Mouse (Mus musculus) forebrain, embryonic 11.5 days (tissue): ENCODE measurements at regions not wholly inside any gene's neighbourhood (a gene's known extent, or its start where the extent isn't known, plus 50 kb on each side); places are given as distances from the start of the nearest gene placed in this dataset.
"Not testable (repeated sequence)": the region's sequence is repeated elsewhere in the genome, so short reads cannot be mapped to it uniquely, and the experiment has no call there.

ENCODE experiments used
- ATAC-seq: fragments of 200-750 bp; cut with Nextera tagmentation; replicated peaks from 2 replicates; pipeline ENCODE4 v1.8.0; 2017; ENCODE audit warnings: moderate TSS enrichment; ENCODE audit not compliant: low FRiP score
- DNase-seq: peaks from one replicate; pipeline ENCODE4 v3.0.0-alpha.2; 2017; ENCODE audit warnings: low spot score
- H3K27ac ChIP-seq: fragments of 300-500 bp; sonication (generic); 2 replicates; pipeline ENCODE4 v1.5.1; 2014; ENCODE audit warnings: low read depth, low read length
- H3K27me3 ChIP-seq: fragments of 300-500 bp; sonication (generic); 2 replicates; pipeline ENCODE4 v1.6.1; 2014; ENCODE audit warnings: mild to moderate bottlenecking, low read length, mixed read lengths; ENCODE audit not compliant: control insufficient read depth, insufficient read depth
- H3K36me3 ChIP-seq: fragments of 300-500 bp; sonication (generic); 2 replicates; pipeline ENCODE4 v1.6.1; 2014; ENCODE audit warnings: mild to moderate bottlenecking, low read length, moderate library complexity, mixed read lengths; ENCODE audit not compliant: control insufficient read depth, insufficient read depth
- H3K4me1 ChIP-seq: fragments of 300-500 bp; sonication (generic); replicated peaks from 2 replicates; pipeline ENCODE4 v1.6.1; 2014; ENCODE audit warnings: low read length, mixed read lengths; ENCODE audit not compliant: control insufficient read depth, insufficient read depth
- H3K4me2 ChIP-seq: fragments of 300-500 bp; sonication (generic); 2 replicates; pipeline ENCODE4 v1.6.1; 2014; ENCODE audit warnings: low read depth, mild to moderate bottlenecking, low read length, moderate library complexity, mixed read lengths; ENCODE audit not compliant: severe bottlenecking
- H3K4me3 ChIP-seq: fragments of 300-500 bp; sonication (generic); 2 replicates; pipeline ENCODE4 v1.5.1; 2014; ENCODE audit warnings: low read depth, low read length
- H3K9ac ChIP-seq: fragments of 300-500 bp; sonication (generic); 2 replicates; pipeline ENCODE4 v1.6.1; 2014; ENCODE audit warnings: low read length
- H3K9me3 ChIP-seq: fragments of 300-500 bp; sonication (generic); 2 replicates; pipeline ENCODE4 v1.6.1; 2016; ENCODE audit warnings: low read length, mixed read lengths; ENCODE audit not compliant: control insufficient read depth
- WGBS: fragments of 180-500 bp; shearing (Covaris S2); extraction: QIAGEN DNeasy Blood & Tissue Kit; methylation state at CpG from one replicate; pipeline ENCODE4 v1.1.7; 2014; 5-methylcytosine and 5-hydroxymethylcytosine counted together

GRCm38 (mm10) chr17:16453098-16453497 lies 610.8 kb upstream of the Zfp960 start:
- 60% methylated on average over 3 of the region's 3 CpGs for WGBS
- Histone ChIP-seq H3K4me1 (no peaks in the 10 kb centered on the region), H3K4me2 (no peak overlapping the region), H3K27ac (no peak overlapping the region), H3K9me3 (no peaks in the 10 kb centered on the region), H3K27me3 (no peaks in the 10 kb centered on the region), H3K4me3 (no peak overlapping the region), H3K9ac (no peak overlapping the region), H3K36me3 (no peaks in the 10 kb centered on the region)
- DNase-seq (no peak), ATAC-seq (no peak)

- H3K4me3 ChIP-seq = no peak overlapping the region
- WGBS = 44% methylated on average over 3 of the region's 3 CpGs
- DNase-seq (peak; percentile 49), ATAC-seq (peak; percentile 80)
- no peak overlapping the region for H3K27ac ChIP-seq
- no peak overlapping the region for H3K4me2 ChIP-seq
- no peaks in the 10 kb centered on the region for H3K36me3 ChIP-seq
- no peaks in the 10 kb centered on the region for H3K27me3 ChIP-seq
- H3K9me3 ChIP-seq = no peaks in the 10 kb centered on the region
- no peak overlapping the region for H3K9ac ChIP-seq
- H3K4me1 ChIP-seq = no peaks in the 10 kb centered on the region
Observed at GRCm38 (mm10) chr17:16444562-16444961, 613.7 kb upstream of the Rgmb start.

GRCm38 (mm10) chr17:16395193-16395612 lies 564.4 kb upstream of the Rgmb start:
- no peak for DNase-seq

GRCm38 (mm10) chr17:16374855-16375221 lies 544.0 kb upstream of the Rgmb start:
- not testable (repeated sequence) for H3K4me3 ChIP-seq, H3K9me3 ChIP-seq, H3K27me3 ChIP-seq, ATAC-seq, DNase-seq, H3K27ac ChIP-seq, H3K4me2 ChIP-seq, H3K36me3 ChIP-seq, H3K4me1 ChIP-seq, H3K9ac ChIP-seq
- WGBS = 95% methylated on average over 2 of the region's 2 CpGs

More at GRCm38 (mm10) chr17:16395193-16395612, 564.4 kb upstream of the Rgmb start:
- Histone ChIP-seq H3K4me3 (no peak overlapping the region), H3K9ac (no peak overlapping the region), H3K27ac (no peak overlapping the region), H3K4me2 (no peak overlapping the region), H3K4me1 (no peaks in the 10 kb centered on the region), H3K36me3 (no peaks in the 10 kb centered on the region), H3K9me3 (no peaks in the 10 kb centered on the region), H3K27me3 (no peaks in the 10 kb centered on the region)
- ATAC-seq = peak; percentile 60

- H3K36me3 ChIP-seq, H3K27me3 ChIP-seq, ATAC-seq, H3K27ac ChIP-seq, H3K4me1 ChIP-seq, H3K9me3 ChIP-seq, H3K4me3 ChIP-seq, DNase-seq, H3K4me2 ChIP-seq, H3K9ac ChIP-seq: not testable (repeated sequence)
- WGBS = 69% methylated on average over 5 of the region's 5 CpGs
Observed at GRCm38 (mm10) chr17:16374119-16374854, 543.4 kb upstream of the Rgmb start.

GRCm38 (mm10) chr17:16372976-16373375 lies 542.1 kb upstream of the Rgmb start:
- H3K9me3 ChIP-seq = no peaks in the 10 kb centered on the region
- no peaks in the 10 kb centered on the region for H3K4me1 ChIP-seq
- H3K36me3 ChIP-seq = no peaks in the 10 kb centered on the region
- WGBS = 83% methylated on average over 1 of the region's 1 CpGs
- DNase-seq (no peak), ATAC-seq (no peak)
- H3K27me3 ChIP-seq = no peaks in the 10 kb centered on the region
- H3K27ac ChIP-seq = no peak overlapping the region
- H3K4me2 ChIP-seq = no peak overlapping the region
- no peak overlapping the region for H3K4me3 ChIP-seq
- no peak overlapping the region for H3K9ac ChIP-seq

GRCm38 (mm10) chr17:16344061-16344460 lies 513.2 kb upstream of the Rgmb start:
- H3K36me3 ChIP-seq = no peaks in the 10 kb centered on the region
- no peak overlapping the region for H3K27ac ChIP-seq
- 65% methylated on average over 2 of the region's 2 CpGs for WGBS
- DNase-seq = no peak
- no peaks in the 10 kb centered on the region for H3K4me1 ChIP-seq
- no peaks in the 10 kb centered on the region for H3K27me3 ChIP-seq
- no peak overlapping the region for H3K9ac ChIP-seq
- ATAC-seq = no peak
- no peak overlapping the region for H3K4me3 ChIP-seq
- no peak overlapping the region for H3K4me2 ChIP-seq
- H3K9me3 ChIP-seq = no peaks in the 10 kb centered on the region

GRCm38 (mm10) chr17:16342785-16343184 lies 511.9 kb upstream of the Rgmb start:
- ATAC-seq (no peak), DNase-seq (no peak)
- Histone ChIP-seq H3K4me2 (no peak overlapping the region), H3K36me3 (no peaks in the 10 kb centered on the region), H3K4me3 (no peak overlapping the region), H3K9me3 (no peaks in the 10 kb centered on the region), H3K27me3 (no peaks in the 10 kb centered on the region), H3K4me1 (no peaks in the 10 kb centered on the region), H3K9ac (no peak overlapping the region), H3K27ac (no peak overlapping the region)
- 84% methylated on average over 4 of the region's 4 CpGs for WGBS

- no peaks in the 10 kb centered on the region for H3K4me1 ChIP-seq
- no peaks in the 10 kb centered on the region for H3K9me3 ChIP-seq
- ATAC-seq (no peak), DNase-seq (no peak)
- no peak overlapping the region for H3K4me3 ChIP-seq
- H3K27me3 ChIP-seq = no peaks in the 10 kb centered on the region
- H3K27ac ChIP-seq = no peak overlapping the region
- H3K36me3 ChIP-seq = no peaks in the 10 kb centered on the region
- H3K9ac ChIP-seq = no peak overlapping the region
- 71% methylated on average over 5 of the region's 5 CpGs for WGBS
- no peak overlapping the region for H3K4me2 ChIP-seq
Observed at GRCm38 (mm10) chr17:16339720-16340470, 509.1 kb upstream of the Rgmb start.
